Mouse (Mus musculus): ENCODE results near the gene S100pbp. TPM values are rescaled to one million over a fixed set of nuclear protein-coding genes. Genes with fewer than 3 reads are reported as not detected.
A peak's percentile ranks its signal among the peaks of the same experiment; 100 is the strongest.

Gene S100pbp
- polyA plus RNA-seq, 1 experiment from 2014 or later, result 24.5 TPM

DNA sequence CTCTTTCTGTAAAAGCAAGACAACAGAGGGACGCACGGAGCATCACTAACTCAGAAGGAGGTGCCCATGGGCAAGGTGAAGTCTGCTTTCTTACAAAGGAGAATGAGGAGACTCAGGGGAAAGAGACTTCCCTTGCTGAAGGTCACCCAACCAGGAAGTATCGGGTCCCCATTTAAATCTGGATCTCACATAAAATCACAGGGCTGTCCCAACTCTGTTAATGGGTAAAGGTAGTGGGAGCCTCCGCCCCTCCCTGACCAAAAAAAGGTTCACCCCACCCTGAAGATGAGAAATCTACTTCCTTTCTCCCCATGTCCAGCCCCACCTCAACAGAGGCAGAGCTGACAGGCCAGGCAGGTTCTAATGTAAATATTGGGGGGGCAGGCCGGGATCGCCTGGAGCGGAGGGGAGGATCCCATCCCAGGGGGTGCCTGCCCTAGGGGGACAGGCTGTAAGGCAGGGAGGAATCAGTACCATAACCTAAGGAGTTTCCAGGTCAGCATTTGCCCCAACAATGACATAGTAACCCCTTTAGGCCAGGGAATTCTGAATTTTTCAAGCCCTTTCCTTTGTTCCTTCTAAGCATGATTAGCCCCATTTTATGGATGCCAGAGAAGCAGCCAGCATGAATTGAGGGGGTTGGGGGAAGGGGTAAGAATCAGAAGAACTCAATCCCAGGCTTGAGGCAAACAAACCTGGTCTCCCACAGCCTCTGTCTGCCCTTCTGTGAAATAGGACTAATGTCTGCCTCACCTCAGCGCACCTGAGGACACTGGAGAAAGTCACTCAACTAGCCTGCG is 43.2 kb upstream of the S100pbp start:
- ATAC-seq (replicated peaks; ENCODE audit: insufficient number of reproducible peaks, low FRiP score, low TSS enrichment, low read depth), result no peak
- 64% methylated on average over 9 of the region's 9 CpGs for WGBS
- H3K4me3 ChIP-seq (ENCODE audit: low read depth, low read length), result no peak overlapping the region
- H3K27me3 ChIP-seq (ENCODE audit: control insufficient read depth, insufficient read depth, low read length), result no peaks in the 10 kb centered on the region
- no peaks in the 10 kb centered on the region for H3K36me3 ChIP-seq (replicated peaks; ENCODE audit: control insufficient read depth, insufficient read depth, low read depth, low read length)
- DNase-seq (ENCODE audit: low spot score), result no peak
- no peak overlapping the region for H3K4me2 ChIP-seq (ENCODE audit: low read depth, low read length)
- no peak overlapping the region for H3K27ac ChIP-seq (replicated peaks; ENCODE audit: low read depth, low read length)
- no peaks in the 10 kb centered on the region for H3K9me3 ChIP-seq (replicated peaks; ENCODE audit: control insufficient read depth, low read length)
- H3K9ac ChIP-seq (replicated peaks; ENCODE audit: low read length), result no peak overlapping the region
- 0 out of 2 replicates have a peak, but pooled peaks cover 7% of the 10 kb centered on the region for H3K4me1 ChIP-seq (ENCODE audit: control insufficient read depth, insufficient read depth, low read length)

DNA sequence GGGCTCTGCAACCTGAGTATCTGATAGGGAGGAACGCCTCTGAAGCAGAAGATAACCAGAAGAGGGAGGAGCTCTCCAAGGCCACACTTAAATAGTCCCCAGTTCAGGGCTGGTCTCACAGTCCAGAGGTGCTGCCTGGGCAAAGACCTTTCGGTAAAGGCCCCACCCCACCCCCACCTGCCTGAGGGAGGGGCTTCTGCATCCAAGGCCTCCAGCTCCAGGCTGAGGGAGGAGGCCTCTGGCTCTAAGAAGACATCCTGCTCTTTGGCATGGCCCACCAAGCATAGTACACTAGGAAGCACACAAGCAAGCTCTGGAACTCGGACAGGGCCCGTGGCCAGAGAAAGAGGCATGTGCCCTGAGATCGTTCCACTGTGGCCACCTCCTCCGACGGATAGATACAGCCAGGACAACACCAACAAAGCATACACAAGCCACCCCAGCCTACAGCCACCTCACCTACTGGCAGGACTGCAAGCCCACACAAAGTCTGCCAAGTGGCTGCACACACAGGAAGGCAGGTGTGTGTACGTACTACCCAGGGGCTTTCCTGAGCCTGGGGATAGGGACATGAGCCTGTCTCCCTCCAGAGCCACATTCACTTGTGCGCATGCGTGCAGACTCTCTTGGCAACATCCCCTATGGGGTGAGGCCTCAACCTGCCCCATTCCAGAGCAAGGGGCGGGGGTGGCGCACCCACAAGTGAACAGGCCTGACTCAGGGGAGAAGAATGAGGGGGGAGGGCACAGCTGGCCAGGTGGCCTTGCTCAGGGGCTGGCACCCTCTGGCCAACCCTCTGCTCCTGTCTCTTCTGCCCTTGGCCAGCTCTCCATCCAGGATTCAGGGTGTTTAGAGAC is 42.3 kb upstream of the S100pbp start:
- no peak overlapping the region for H3K9ac ChIP-seq (replicated peaks; ENCODE audit: low read length)
- H3K27me3 ChIP-seq (ENCODE audit: control insufficient read depth, insufficient read depth, low read length), result no peaks in the 10 kb centered on the region; the same call in 1 of the 2 replicates
- ATAC-seq (replicated peaks; ENCODE audit: insufficient number of reproducible peaks, low FRiP score, low TSS enrichment, low read depth), result 0 out of 2 replicates have a peak, but pooled peaks have one; percentile 30
- DNase-seq (ENCODE audit: low spot score), result no peak
- H3K4me1 ChIP-seq (ENCODE audit: control insufficient read depth, insufficient read depth, low read length), result peaks cover 15% of the 10 kb centered on the region
- WGBS, result 69% methylated on average over 12 of the region's 12 CpGs
- no peak overlapping the region for H3K4me3 ChIP-seq (ENCODE audit: low read depth, low read length)
- no peak overlapping the region for H3K27ac ChIP-seq (replicated peaks; ENCODE audit: low read depth, low read length)
- no peaks in the 10 kb centered on the region for H3K36me3 ChIP-seq (replicated peaks; ENCODE audit: control insufficient read depth, insufficient read depth, low read depth, low read length)
- no peaks in the 10 kb centered on the region for H3K9me3 ChIP-seq (replicated peaks; ENCODE audit: control insufficient read depth, low read length)
- no peak overlapping the region for H3K4me2 ChIP-seq (ENCODE audit: low read depth, low read length)

DNA sequence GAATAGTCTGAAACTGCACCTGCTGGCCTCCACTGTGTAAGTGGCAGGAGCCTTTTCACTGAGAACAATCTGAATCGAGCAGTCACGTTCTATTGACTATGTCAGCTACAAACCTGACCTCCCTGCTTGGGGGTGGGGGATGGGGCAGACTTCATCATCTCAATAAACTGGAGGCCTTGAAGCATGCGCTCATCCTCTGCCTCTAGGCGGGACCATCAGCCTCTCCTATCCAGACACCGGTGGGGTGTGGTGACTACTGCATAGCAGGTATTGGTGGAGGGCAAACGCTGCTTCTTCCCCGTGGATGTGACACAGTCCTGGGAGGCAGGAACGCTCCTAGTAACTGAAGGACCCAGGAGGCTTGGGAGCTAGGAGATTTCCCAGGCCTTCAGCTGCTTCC is 41.4 kb upstream of the S100pbp start:
- ATAC-seq (replicated peaks; ENCODE audit: insufficient number of reproducible peaks, low FRiP score, low TSS enrichment, low read depth) (no peak), DNase-seq (ENCODE audit: low spot score) (no peak)
- Histone ChIP-seq H3K4me2 (ENCODE audit: low read depth, low read length) (no peak overlapping the region), H3K27me3 (ENCODE audit: control insufficient read depth, insufficient read depth, low read length) (peaks cover under 1% of the 10 kb centered on the region; the same call in 1 of the 2 replicates), H3K36me3 (replicated peaks; ENCODE audit: control insufficient read depth, insufficient read depth, low read depth, low read length) (no peaks in the 10 kb centered on the region), H3K9ac (replicated peaks; ENCODE audit: low read length) (no peak overlapping the region), H3K4me3 (ENCODE audit: low read depth, low read length) (no peak overlapping the region), H3K27ac (replicated peaks; ENCODE audit: low read depth, low read length) (no peak overlapping the region), H3K4me1 (ENCODE audit: control insufficient read depth, insufficient read depth, low read length) (peaks cover 22% of the 10 kb centered on the region), H3K9me3 (replicated peaks; ENCODE audit: control insufficient read depth, low read length) (no peaks in the 10 kb centered on the region)
- 65% methylated on average over 8 of the region's 8 CpGs for WGBS

DNA sequence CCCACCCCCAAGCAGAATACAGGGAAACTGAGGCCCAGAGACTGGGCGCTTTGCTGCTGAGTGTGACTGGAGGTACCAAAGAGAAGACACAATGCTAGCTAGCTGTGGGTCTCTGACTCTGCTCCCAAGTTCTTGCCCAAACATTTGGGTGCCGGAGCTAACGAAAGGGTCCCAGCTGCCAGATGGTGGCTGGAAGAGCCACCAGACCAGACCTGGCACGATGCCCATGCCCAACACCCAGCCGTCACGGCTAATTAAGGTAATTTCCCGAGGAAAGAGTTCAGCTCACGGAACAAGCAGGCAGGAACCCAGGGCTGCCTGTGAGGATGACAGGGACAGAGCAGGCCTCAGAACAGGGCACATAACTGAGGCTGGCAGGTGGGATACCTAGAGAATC is 38.5 kb upstream of the S100pbp start:
- Histone ChIP-seq H3K27ac (replicated peaks; ENCODE audit: low read depth, low read length) (no peak overlapping the region), H3K4me1 (ENCODE audit: control insufficient read depth, insufficient read depth, low read length) (peaks cover 31% of the 10 kb centered on the region), H3K9me3 (replicated peaks; ENCODE audit: control insufficient read depth, low read length) (no peaks in the 10 kb centered on the region), H3K4me3 (ENCODE audit: low read depth, low read length) (no peak overlapping the region), H3K9ac (replicated peaks; ENCODE audit: low read length) (no peak overlapping the region), H3K36me3 (replicated peaks; ENCODE audit: control insufficient read depth, insufficient read depth, low read depth, low read length) (no peaks in the 10 kb centered on the region), H3K4me2 (ENCODE audit: low read depth, low read length) (no peak overlapping the region), H3K27me3 (ENCODE audit: control insufficient read depth, insufficient read depth, low read length) (peaks cover 6% of the 10 kb centered on the region; the same call in 1 of the 2 replicates)
- 35% methylated on average over 8 of the region's 8 CpGs for WGBS
- ATAC-seq (replicated peaks; ENCODE audit: insufficient number of reproducible peaks, low FRiP score, low TSS enrichment, low read depth) (no peak), DNase-seq (ENCODE audit: low spot score) (no peak)

DNA sequence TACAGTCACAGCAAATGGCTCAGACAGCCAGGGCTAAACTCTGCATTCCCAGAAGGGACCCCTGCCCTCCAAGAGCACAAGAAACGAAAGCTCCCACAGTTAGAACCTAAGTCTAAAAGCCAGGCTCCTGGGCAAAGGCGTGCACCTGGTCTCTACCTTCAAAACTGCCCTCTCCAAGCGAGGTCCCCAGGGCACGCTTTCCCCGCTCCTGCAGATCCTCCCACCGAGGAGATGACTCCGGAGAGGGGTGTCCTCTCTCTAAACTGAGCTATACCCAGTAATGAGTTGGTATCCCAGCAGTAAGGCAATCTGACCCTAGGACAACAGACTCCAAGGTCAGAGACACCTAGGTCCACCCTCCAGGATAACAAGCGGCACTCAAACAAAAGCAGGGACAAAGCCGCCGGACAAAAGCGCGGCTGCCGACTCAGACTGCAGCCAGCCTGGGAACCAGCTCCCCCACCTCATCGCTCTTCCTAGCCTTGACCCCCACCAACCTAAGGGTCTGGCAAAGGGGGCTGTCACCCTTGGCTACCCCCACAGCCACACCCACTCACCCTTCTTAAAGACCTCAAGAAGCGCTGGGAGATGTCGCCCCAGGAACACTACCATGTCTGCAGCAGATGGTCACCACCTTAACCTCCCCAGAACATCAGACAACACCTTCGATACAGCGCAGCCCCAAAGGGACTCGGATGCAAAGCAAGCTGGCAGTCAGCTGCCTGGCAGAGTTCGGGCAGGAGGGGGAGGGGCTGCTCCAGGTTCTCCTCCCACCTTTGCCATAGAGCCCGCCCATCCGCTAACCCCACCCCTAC is 37.9 kb upstream of the S100pbp start:
- 8% methylated on average over 22 of the region's 22 CpGs for WGBS
- ATAC-seq (replicated peaks; ENCODE audit: insufficient number of reproducible peaks, low FRiP score, low TSS enrichment, low read depth) (no peak), DNase-seq (ENCODE audit: low spot score) (no peak)
- Histone ChIP-seq H3K36me3 (replicated peaks; ENCODE audit: control insufficient read depth, insufficient read depth, low read depth, low read length) (no peaks in the 10 kb centered on the region), H3K27me3 (ENCODE audit: control insufficient read depth, insufficient read depth, low read length) (peaks cover 6% of the 10 kb centered on the region; the same call in 1 of the 2 replicates), H3K9me3 (replicated peaks; ENCODE audit: control insufficient read depth, low read length) (no peaks in the 10 kb centered on the region), H3K4me2 (ENCODE audit: low read depth, low read length) (peak overlapping the region; percentile 34), H3K9ac (replicated peaks; ENCODE audit: low read length) (peak overlapping the region; percentile 29), H3K4me1 (ENCODE audit: control insufficient read depth, insufficient read depth, low read length) (peaks cover 32% of the 10 kb centered on the region), H3K4me3 (ENCODE audit: low read depth, low read length) (peak overlapping the region; percentile 13), H3K27ac (replicated peaks; ENCODE audit: low read depth, low read length) (no peak overlapping the region)

DNA sequence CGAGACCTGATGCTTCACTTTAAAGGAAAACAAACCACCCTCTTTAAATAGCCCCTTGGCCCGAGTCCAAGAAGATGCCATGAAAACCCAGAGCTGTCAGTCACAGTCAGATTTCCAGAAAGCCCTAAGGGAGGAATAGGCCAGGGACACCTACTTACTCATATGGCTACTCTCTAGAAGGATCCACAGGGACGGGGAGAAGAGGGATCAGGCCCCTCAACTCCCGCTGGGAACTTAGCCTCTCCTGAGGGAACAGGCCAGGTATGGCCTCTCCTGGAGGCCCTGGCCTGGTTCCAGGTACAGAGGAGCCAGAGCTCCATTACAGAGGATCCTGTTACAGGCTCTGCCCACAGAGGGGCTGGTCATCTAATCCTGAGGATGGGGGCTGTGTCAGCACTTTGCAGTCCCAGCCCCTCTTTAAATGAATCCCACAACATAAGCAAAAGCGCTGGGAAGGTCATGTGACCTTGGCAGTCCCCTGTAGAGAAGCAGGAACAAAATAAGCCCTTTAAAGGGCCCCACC is 37.0 kb upstream of the S100pbp start:
- 17% methylated on average over 5 of the region's 5 CpGs for WGBS
- Histone ChIP-seq H3K9ac (replicated peaks; ENCODE audit: low read length) (no peak overlapping the region; the same call in 1 of the 2 replicates), H3K27ac (replicated peaks; ENCODE audit: low read depth, low read length) (no peak overlapping the region), H3K4me3 (ENCODE audit: low read depth, low read length) (no peak overlapping the region), H3K9me3 (replicated peaks; ENCODE audit: control insufficient read depth, low read length) (no peaks in the 10 kb centered on the region), H3K36me3 (replicated peaks; ENCODE audit: control insufficient read depth, insufficient read depth, low read depth, low read length) (no peaks in the 10 kb centered on the region), H3K4me1 (ENCODE audit: control insufficient read depth, insufficient read depth, low read length) (peaks cover 26% of the 10 kb centered on the region), H3K27me3 (ENCODE audit: control insufficient read depth, insufficient read depth, low read length) (peaks cover 6% of the 10 kb centered on the region; the same call in 1 of the 2 replicates), H3K4me2 (ENCODE audit: low read depth, low read length) (peak overlapping the region; percentile 34)
- DNase-seq (ENCODE audit: low spot score) (peak; percentile 50), ATAC-seq (replicated peaks; ENCODE audit: insufficient number of reproducible peaks, low FRiP score, low TSS enrichment, low read depth) (0 out of 2 replicates have a peak, but pooled peaks have one; percentile 29)

DNA sequence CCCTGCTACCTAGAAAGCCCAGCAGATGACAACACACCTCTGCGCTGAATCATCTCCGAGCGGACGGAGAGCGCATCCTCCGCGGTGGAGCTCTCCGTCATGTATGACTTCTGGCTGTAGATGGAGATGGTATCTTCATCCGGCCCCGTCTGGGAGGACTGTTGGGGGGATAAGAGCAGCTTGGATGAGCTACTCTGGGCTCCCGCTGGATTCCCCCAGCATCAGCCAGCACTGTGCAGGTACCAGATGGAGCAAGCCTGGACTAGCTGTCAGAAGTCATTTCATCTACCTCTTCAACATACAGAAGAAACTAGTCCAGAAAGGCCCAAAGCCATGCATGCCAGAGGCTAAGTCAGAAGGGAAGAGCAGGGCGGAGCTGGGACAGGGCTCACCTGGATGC is 35.8 kb upstream of the S100pbp start:
- no peak overlapping the region for H3K27ac ChIP-seq (replicated peaks; ENCODE audit: low read depth, low read length)
- H3K36me3 ChIP-seq (replicated peaks; ENCODE audit: control insufficient read depth, insufficient read depth, low read depth, low read length), result no peaks in the 10 kb centered on the region; the same call in 1 of the 2 replicates
- ATAC-seq (replicated peaks; ENCODE audit: insufficient number of reproducible peaks, low FRiP score, low TSS enrichment, low read depth), result no peak
- no peak overlapping the region for H3K4me2 ChIP-seq (ENCODE audit: low read depth, low read length)
- H3K9me3 ChIP-seq (replicated peaks; ENCODE audit: control insufficient read depth, low read length), result no peaks in the 10 kb centered on the region
- no peak overlapping the region for H3K4me3 ChIP-seq (ENCODE audit: low read depth, low read length)
- peaks cover 6% of the 10 kb centered on the region; the same call in 1 of the 2 replicates for H3K27me3 ChIP-seq (ENCODE audit: control insufficient read depth, insufficient read depth, low read length)
- DNase-seq (ENCODE audit: low spot score), result no peak
- peaks cover 26% of the 10 kb centered on the region for H3K4me1 ChIP-seq (ENCODE audit: control insufficient read depth, insufficient read depth, low read length)
- 95% methylated on average over 12 of the region's 12 CpGs for WGBS
- no peak overlapping the region for H3K9ac ChIP-seq (replicated peaks; ENCODE audit: low read length)

Data from embryonic facial prominence, embryonic 11.5 days (tissue).